Mouse (Mus musculus): ENCODE measurements around the gene Rab5if. TPM values are rescaled to one million over a fixed set of nuclear protein-coding genes. Genes with fewer than 3 reads are reported as not detected.
A peak's percentile ranks its signal among the peaks of the same experiment; 100 is the strongest.
"Not testable (repeated sequence)": the region's sequence is repeated elsewhere in the genome, so short reads cannot be mapped to it uniquely, and the experiment has no call there.

Rab5if gene
- polyA plus RNA-seq, 1 experiment from 2014 or later = 311 TPM

- 5% methylated on average over 20 of the region's 20 CpGs for WGBS
- H3K27ac ChIP-seq = peak overlapping the region; percentile 94
- H3K27me3 ChIP-seq (replicated peaks) = no peaks in the 10 kb centered on the region
- peaks cover 7% of the 10 kb centered on the region for H3K36me3 ChIP-seq
- H3K9me3 ChIP-seq = no peaks in the 10 kb centered on the region
- H3K4me1 ChIP-seq (replicated peaks) = peaks cover 53% of the 10 kb centered on the region
- peak overlapping the region; percentile 94 for H3K4me3 ChIP-seq (replicated peaks)
- H3K4me2 ChIP-seq (replicated peaks) = peak overlapping the region; percentile 86
- peak; percentile 15 for ATAC-seq
- H3K9ac ChIP-seq = peak overlapping the region; percentile 80
These were observed 20.9 kb upstream of the Rab5if start for GRCm38 (mm10) chr2:156841841-156842706.

- H3K4me3 ChIP-seq (replicated peaks) = peak overlapping the region; percentile 94
- 0 out of 2 replicates have a peak overlapping the region, but pooled peaks have one; percentile 94 for H3K27ac ChIP-seq
- H3K27me3 ChIP-seq (replicated peaks) = no peaks in the 10 kb centered on the region
- H3K4me1 ChIP-seq (replicated peaks) = peaks cover 53% of the 10 kb centered on the region
- peak overlapping the region; percentile 26; the same call in 1 of the 2 replicates for H3K9ac ChIP-seq
- peaks cover 8% of the 10 kb centered on the region for H3K36me3 ChIP-seq
- peak overlapping the region; percentile 86 for H3K4me2 ChIP-seq (replicated peaks)
- 18% methylated on average over 11 of the region's 11 CpGs for WGBS
- ATAC-seq = no peak
- no peaks in the 10 kb centered on the region for H3K9me3 ChIP-seq
These were observed 20.2 kb upstream of the Rab5if start for GRCm38 (mm10) chr2:156842711-156843110.

- H3K36me3 ChIP-seq = peaks cover 8% of the 10 kb centered on the region
- H3K4me1 ChIP-seq (replicated peaks) = peaks cover 48% of the 10 kb centered on the region
- no peaks in the 10 kb centered on the region for H3K27me3 ChIP-seq (replicated peaks)
- H3K27ac ChIP-seq = 0 out of 2 replicates have a peak overlapping the region, but pooled peaks have one; percentile 2
- H3K9me3 ChIP-seq = no peaks in the 10 kb centered on the region
- 53% methylated on average over 10 of the region's 10 CpGs for WGBS
- H3K9ac ChIP-seq = no peak overlapping the region
- no peak overlapping the region for H3K4me3 ChIP-seq (replicated peaks)
- H3K4me2 ChIP-seq (replicated peaks) = peak overlapping the region; percentile 86
- ATAC-seq = no peak
These were observed 19.6 kb upstream of the Rab5if start for GRCm38 (mm10) chr2:156843331-156843730.

GRCm38 (mm10) chr2:156844715-156845114 lies 18.2 kb upstream of the Rab5if start:
- Histone ChIP-seq H3K4me3 (replicated peaks) (no peak overlapping the region), H3K27me3 (replicated peaks) (no peaks in the 10 kb centered on the region), H3K9me3 (no peaks in the 10 kb centered on the region), H3K9ac (no peak overlapping the region), H3K36me3 (peaks cover 12% of the 10 kb centered on the region), H3K4me2 (replicated peaks) (no peak overlapping the region), H3K27ac (peak overlapping the region; percentile 6), H3K4me1 (replicated peaks) (peaks cover 45% of the 10 kb centered on the region)
- ATAC-seq = no peak
- 57% methylated on average over 10 of the region's 10 CpGs for WGBS

- no peak overlapping the region for H3K4me2 ChIP-seq (replicated peaks)
- ATAC-seq = no peak
- H3K27ac ChIP-seq = no peak overlapping the region
- H3K9me3 ChIP-seq = no peaks in the 10 kb centered on the region
- 74% methylated on average over 6 of the region's 6 CpGs for WGBS
- H3K4me3 ChIP-seq (replicated peaks) = no peak overlapping the region
- H3K36me3 ChIP-seq = peaks cover 28% of the 10 kb centered on the region
- H3K4me1 ChIP-seq (replicated peaks) = peaks cover 30% of the 10 kb centered on the region
- no peaks in the 10 kb centered on the region for H3K27me3 ChIP-seq (replicated peaks)
- H3K9ac ChIP-seq = no peak overlapping the region
These were observed 15.3 kb upstream of the Rab5if start for GRCm38 (mm10) chr2:156847653-156848052.

- no peak for ATAC-seq
- Histone ChIP-seq H3K27me3 (replicated peaks) (no peaks in the 10 kb centered on the region), H3K9me3 (no peaks in the 10 kb centered on the region), H3K4me1 (replicated peaks) (peaks cover 20% of the 10 kb centered on the region), H3K4me3 (replicated peaks) (no peak overlapping the region), H3K4me2 (replicated peaks) (no peak overlapping the region), H3K27ac (no peak overlapping the region), H3K36me3 (peaks cover 28% of the 10 kb centered on the region), H3K9ac (no peak overlapping the region)
- 80% methylated on average over 6 of the region's 6 CpGs for WGBS
These were observed 14.3 kb upstream of the Rab5if start for GRCm38 (mm10) chr2:156848526-156849182.

- 86% methylated on average over 5 of the region's 5 CpGs for WGBS
- Histone ChIP-seq H3K27ac (no peak overlapping the region), H3K9me3 (no peaks in the 10 kb centered on the region), H3K4me3 (replicated peaks) (no peak overlapping the region), H3K27me3 (replicated peaks) (no peaks in the 10 kb centered on the region), H3K9ac (no peak overlapping the region), H3K4me2 (replicated peaks) (no peak overlapping the region), H3K4me1 (replicated peaks) (peaks cover 5% of the 10 kb centered on the region), H3K36me3 (peaks cover 28% of the 10 kb centered on the region)
- no peak for ATAC-seq
These were observed 12.4 kb upstream of the Rab5if start for GRCm38 (mm10) chr2:156850505-156850904.

GRCm38 (mm10) chr2:156853584-156853983 lies 9.3 kb upstream of the Rab5if start:
- H3K4me2 ChIP-seq (replicated peaks); ATAC-seq; H3K27me3 ChIP-seq (replicated peaks); H3K27ac ChIP-seq; H3K4me1 ChIP-seq (replicated peaks); H3K9me3 ChIP-seq; H3K4me3 ChIP-seq (replicated peaks); H3K9ac ChIP-seq: not testable (repeated sequence)
- peaks cover 26% of the 10 kb centered on the region for H3K36me3 ChIP-seq
- 84% methylated on average over 8 of the region's 13 CpGs for WGBS

- not testable (repeated sequence) for H3K4me1 ChIP-seq (replicated peaks); H3K9me3 ChIP-seq; H3K27ac ChIP-seq; H3K4me3 ChIP-seq (replicated peaks); H3K9ac ChIP-seq; ATAC-seq; H3K27me3 ChIP-seq (replicated peaks); H3K4me2 ChIP-seq (replicated peaks)
- H3K36me3 ChIP-seq = peaks cover 26% of the 10 kb centered on the region
- WGBS = 45% methylated on average over 13 of the region's 13 CpGs
These were observed 8.7 kb upstream of the Rab5if start for GRCm38 (mm10) chr2:156853999-156854771.

- H3K9me3 ChIP-seq = no peaks in the 10 kb centered on the region
- H3K27ac ChIP-seq = no peak overlapping the region
- H3K27me3 ChIP-seq (replicated peaks) = no peaks in the 10 kb centered on the region
- H3K36me3 ChIP-seq = peaks cover 14% of the 10 kb centered on the region
- no peak overlapping the region for H3K4me2 ChIP-seq (replicated peaks)
- no peak for ATAC-seq
- no peak overlapping the region for H3K4me3 ChIP-seq (replicated peaks)
- H3K9ac ChIP-seq = no peak overlapping the region
- H3K4me1 ChIP-seq (replicated peaks) = no peaks in the 10 kb centered on the region; the same call in 1 of the 2 replicates
- 88% methylated on average over 1 of the region's 1 CpGs for WGBS
These were observed 6.6 kb upstream of the Rab5if start for GRCm38 (mm10) chr2:156856311-156856710.

- no peak overlapping the region for H3K9ac ChIP-seq
- 63% methylated on average over 3 of the region's 3 CpGs for WGBS
- no peak overlapping the region for H3K4me2 ChIP-seq (replicated peaks)
- H3K4me1 ChIP-seq (replicated peaks) = peaks cover 4% of the 10 kb centered on the region
- no peak overlapping the region for H3K27ac ChIP-seq
- no peaks in the 10 kb centered on the region for H3K27me3 ChIP-seq (replicated peaks)
- H3K36me3 ChIP-seq = peaks cover 6% of the 10 kb centered on the region; the same call in 1 of the 2 replicates
- H3K9me3 ChIP-seq = no peaks in the 10 kb centered on the region
- ATAC-seq = no peak
- no peak overlapping the region for H3K4me3 ChIP-seq (replicated peaks)
These were observed 5.5 kb upstream of the Rab5if start for GRCm38 (mm10) chr2:156857385-156857791.

- no peak for ATAC-seq
- H3K36me3 ChIP-seq = peaks cover 6% of the 10 kb centered on the region; the same call in 1 of the 2 replicates
- H3K4me1 ChIP-seq (replicated peaks) = peaks cover 4% of the 10 kb centered on the region
- peak within 1 kb of the TSS; percentile 56 for H3K27ac ChIP-seq
- H3K4me3 ChIP-seq (replicated peaks) = no peak within 1 kb of the TSS
- no peak within 1 kb of the TSS for H3K4me2 ChIP-seq (replicated peaks)
- H3K27me3 ChIP-seq (replicated peaks) = no peaks in the 10 kb centered on the region
- 82% methylated on average over 2 of the region's 2 CpGs for WGBS
- H3K9ac ChIP-seq = no peak within 1 kb of the TSS
- no peaks in the 10 kb centered on the region for H3K9me3 ChIP-seq
These were observed 5.1 kb upstream of the Rab5if start, which contains the start of gene 4930518I15Rik for GRCm38 (mm10) chr2:156857835-156858234. Gene 4930518I15Rik (minus strand): TSS chr2:156857946.

Measured in intestine, embryonic 15.5 days (tissue).